Mouse (Mus musculus) hindlimb bud, embryonic 11.5 days (tissue): ENCODE data around the gene Vti1a.

ENCODE experiments used
- DNase-seq: peaks from one replicate; pipeline ENCODE4 v3.0.0-alpha.2; 2012; ENCODE audit warnings: low read depth, low spot score; ENCODE audit errors: extremely low spot score

Gene Vti1a

GRCm38 (mm10) chr19:55582896-55583653 lies 267.0 kb downstream of the Vti1a start:
- DNase-seq, result no peak

DNA sequence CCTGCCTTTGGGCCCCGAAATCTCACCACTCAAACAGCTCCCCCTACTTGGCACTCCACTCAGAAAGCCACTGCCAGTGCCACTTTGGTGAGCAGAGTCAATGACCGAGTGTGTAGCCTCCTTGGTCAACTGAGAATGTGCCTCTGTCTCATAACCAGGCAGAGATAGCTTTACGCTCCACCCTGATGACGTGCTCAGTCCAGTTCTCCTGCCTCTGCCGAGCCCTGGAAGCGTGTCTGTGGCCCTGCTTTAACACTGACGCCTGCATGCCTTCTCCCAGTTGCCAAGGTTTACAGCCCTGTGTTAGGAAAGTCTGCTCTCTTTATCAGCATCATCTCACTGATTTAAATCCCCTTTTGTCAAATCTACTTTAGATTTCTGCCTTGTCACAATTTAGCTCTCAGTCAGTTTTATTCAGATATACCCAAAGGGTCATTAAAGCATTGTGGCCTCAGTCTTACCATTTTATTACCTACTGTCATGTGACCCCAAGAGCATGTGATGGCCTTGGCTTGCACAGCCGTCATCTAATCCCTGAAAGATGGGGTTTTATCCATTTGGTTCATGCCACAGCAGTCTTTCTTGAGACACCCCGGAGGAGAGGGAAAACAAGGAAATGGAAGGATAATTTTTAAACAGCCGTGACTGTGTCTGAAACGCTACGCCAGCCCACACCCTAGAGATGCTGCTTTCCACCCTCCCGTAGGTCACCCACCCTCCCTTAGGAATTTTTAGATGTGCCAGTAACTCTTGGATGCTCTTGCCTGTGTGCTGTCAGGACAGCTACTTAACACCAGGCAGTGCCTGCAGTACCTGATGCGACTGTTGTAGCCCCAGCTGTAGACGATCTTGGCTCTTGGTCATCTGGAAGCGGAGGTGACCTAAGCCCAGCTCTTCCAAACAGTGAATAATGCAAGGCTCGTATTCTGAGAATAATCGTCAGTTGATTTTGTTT lies 269.5 kb downstream of the Vti1a start:
- DNase-seq, result no peak

GRCm38 (mm10) chr19:55587638-55588421 lies 271.7 kb downstream of the Vti1a start:
- DNase-seq, result no peak

DNA sequence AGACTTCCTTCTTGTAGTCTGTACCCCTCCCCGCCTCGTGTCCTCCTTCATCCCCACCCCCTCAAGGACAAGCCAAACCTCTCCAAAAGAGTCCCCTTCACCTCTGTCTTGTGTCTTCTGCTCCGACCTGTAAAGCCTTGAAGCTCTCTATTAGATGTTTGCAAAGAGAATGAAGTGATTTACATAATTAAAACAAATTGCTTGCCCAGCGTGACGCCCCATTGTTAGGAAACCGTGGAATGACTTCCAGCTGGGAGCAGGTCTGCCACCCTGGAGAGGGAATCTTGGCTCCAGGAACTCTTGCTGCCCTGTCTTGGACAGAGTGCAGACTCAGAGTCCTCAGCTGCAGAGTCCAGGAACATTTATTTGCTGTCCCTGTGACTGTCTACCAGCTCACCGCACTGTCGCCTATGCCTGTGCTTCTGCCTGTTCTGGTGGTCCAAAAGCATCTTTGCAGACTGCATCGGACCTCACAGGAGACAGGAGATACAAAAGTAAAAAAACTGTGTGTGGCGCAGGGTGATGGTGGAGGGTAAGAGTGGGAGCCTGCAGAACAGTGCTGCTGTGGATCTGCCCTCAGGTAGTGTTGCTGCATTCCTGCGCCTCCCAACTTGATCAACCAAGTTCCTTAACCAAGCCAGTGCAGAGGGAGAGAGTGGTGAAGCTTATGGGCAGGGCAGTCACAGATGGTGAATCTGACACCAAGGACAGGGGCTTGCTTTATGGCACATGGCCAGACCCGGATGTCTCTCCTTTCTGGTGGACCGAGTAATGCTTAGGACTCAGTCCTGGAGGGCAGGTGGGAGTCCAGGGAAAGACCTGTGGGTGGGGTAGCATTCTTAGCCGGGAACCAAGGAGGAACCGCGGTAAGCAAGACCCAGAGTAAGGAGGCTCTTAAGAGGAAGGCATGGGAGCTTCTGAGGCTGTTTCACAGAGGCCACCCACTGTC lies 273.1 kb downstream of the Vti1a start:
- no peak for DNase-seq

DNA sequence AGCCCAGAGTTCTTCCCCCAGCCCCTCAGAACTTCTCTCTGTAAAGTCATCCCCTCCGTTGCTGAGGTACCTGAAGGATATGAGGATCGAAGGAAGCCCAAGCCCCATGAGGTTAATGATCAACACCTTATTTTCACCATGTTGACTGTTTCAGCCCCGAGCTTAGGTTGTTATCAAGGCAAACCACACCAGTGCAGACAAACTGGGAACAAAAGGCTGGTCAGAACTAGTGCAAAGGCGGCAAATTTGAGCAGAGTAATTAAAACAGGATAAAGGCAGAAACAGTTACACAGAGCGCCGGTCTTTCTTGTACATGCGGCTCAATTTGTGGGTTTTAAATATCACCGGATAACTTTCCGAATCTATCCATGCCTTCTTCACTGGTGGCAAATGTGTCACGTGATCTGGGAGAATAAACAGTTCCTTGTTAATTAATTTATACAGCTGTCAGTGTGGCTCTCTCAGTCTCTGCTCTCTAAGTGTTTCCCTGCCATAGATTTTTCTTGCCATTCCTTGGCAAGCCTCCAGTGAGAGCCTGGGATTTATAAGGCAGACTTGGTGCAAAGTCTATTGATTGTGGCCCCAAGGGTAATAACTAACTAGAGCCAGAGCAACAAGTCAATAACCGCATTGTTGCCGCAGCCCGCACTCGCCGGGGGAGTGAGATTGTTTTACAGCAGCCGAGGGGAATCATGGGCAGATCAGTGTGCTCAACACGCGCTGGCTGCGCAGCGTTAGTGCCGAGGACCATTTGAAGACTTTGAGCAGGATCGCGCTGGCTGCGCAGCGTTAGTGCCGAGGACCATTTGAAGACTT lies 277.0 kb downstream of the Vti1a start:
- DNase-seq, result no peak

DNA sequence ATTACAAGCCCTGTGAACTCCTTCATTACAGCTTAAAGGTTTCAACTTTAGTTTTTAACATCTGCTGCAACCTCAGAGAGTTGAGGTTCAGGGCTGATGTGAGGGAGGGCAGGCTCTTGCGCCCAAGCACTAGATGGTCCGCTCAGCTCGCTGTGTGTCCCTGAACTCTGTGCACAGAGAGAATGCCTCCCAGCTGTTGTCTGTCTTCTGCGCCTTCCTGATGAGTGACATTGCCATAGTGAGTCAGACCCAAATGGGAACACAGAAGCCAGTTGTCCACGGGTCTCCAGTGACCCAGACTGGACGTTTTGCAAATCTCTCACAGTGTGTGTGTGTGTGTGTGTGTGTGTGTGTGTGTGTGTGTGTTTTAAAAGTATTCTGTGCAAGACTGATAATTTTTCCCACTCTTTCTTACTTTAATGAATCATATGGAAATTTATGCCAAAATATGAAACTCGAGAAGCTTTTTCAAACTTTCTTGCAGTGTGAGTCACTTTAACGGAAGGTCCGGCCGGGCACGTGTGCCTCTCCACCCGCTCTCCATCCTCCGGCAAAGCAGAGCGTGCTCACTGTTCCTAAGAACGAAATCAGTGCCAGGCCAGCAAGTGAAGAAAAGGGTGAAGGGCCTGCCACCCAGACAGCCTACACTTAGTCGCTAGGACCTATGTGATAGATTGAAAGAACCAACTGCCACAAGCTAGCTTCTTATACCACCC lies 277.8 kb downstream of the Vti1a start:
- no peak for DNase-seq

GRCm38 (mm10) chr19:55594451-55594850 lies 278.4 kb downstream of the Vti1a start:
- DNase-seq, result no peak

DNA sequence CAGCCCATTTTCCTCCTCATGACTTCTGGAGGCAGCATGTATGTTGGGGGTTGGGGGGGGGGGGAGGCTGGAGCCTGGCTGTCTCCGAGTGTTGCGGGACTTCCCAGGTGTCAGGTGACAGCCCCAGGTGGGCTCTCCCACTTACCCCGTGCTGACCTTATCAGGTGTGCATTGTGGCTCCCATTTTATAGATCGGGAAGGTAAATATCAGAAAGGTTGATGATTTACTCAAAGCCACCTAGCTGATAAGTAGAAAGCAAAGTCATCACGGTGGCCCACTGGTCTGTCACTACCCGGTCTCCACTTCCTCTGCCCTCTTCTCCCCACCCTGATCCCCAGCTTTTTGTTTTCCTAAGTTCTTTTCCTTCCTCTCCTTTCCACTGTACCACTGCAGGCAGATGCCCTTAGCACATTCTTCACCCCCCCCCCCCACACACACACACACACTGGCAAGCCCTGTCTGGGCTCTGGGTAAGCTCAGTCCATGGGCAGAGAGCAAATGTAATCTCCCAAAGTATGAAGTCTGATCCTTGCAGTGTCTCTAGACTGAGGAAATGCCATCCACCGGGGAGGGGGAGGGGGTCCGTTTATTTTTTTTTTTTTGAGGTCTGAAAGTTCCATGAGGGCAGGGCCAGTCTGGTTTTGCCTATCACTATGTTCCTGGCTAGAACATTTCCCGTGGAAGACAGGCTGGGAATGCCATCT lies 280.0 kb downstream of the Vti1a start:
- DNase-seq, result no peak

DNA sequence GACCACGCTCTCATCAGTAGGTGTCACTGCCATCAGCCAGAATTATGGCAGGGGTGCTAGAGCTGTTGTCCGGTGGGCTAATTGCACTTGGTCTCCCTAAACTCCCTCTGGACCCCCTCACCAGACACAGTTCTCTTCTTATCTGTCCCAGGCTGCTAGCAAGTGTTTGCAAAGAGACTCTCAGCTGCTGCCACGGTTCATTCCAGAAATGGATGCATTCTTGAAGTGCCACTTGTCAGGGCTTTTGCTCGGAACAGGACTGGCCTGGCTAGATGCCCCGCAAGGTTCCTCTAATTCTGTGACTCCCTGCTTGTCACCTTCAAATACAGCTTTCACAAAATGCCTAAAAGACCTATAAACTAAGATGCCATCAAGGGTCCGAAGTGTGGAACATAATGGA lies 280.7 kb downstream of the Vti1a start:
- DNase-seq, result no peak

GRCm38 (mm10) chr19:55597296-55597695 lies 281.2 kb downstream of the Vti1a start:
- DNase-seq, result no peak

- no peak for DNase-seq
Observed at GRCm38 (mm10) chr19:55597951-55598350, 281.9 kb downstream of the Vti1a start.

- no peak for DNase-seq
Observed at GRCm38 (mm10) chr19:55599124-55599523, 283.0 kb downstream of the Vti1a start.

DNA sequence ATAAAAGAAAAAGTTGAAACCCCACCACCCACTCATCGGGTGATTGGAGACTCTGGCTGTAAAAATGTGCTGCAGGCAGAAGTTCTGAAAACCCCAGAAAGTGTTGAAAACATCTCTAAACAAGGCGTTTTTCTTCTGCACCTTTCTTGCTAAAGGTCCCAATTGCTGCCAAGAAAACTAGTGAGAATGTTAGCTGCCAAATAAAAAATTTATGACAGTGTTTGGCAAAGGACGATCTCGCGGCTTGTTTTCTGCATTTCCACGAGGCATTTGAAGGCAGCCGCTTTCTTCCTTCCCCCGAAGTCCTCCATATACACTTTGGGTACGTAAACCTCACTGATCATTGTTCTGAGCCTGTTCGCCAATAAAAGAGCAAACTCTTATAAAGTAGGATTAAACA lies 291.6 kb downstream of the Vti1a start:
- DNase-seq, result no peak

GRCm38 (mm10) chr19:55608858-55609375 lies 292.8 kb downstream of the Vti1a start:
- DNase-seq, result no peak

GRCm38 (mm10) chr19:55609806-55610205 lies 293.7 kb downstream of the Vti1a start:
- no peak for DNase-seq

DNA sequence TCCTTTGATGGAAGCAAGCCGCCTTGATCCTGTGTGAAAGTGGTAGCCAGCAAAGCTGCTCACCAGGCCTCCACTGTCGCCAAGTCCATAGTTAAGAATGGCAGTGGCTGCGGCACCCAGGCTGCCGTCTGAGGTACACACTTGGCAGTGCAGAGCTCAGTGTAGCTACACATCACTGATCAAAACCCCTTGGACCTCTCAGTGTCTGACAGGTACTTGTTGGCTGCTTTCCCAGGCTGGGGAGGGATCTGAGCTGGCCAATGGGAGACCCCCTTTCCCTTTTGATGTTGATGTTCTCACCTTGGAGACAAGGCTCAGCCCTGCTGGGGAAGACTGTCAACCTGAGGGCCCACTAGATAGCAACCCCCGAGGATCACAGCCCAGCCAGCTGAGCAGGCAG lies 299.6 kb downstream of the Vti1a start:
- DNase-seq, result no peak

GRCm38 (mm10) chr19:55616276-55616675 lies 300.2 kb downstream of the Vti1a start:
- no peak for DNase-seq

DNA sequence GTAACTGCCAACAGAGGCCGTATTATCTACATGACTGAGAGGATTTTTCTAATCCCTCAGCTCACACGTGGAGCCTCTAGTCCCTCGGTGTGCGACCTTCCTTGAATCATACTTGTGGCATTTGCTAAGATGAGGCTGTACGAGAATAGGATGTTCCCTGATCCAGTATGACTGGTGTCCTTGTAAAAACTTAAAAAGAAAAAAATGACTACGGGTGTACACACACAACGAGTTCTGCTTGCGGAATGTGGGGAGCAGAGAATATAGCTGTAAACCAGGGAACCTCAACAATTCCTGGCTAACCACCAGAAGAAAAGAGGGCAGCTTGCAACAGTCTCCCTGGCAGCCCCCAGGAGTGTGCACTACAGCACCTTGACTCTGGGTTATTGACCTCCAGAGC lies 300.8 kb downstream of the Vti1a start:
- no peak for DNase-seq
